Mouse (Mus musculus) testis, adult 10 weeks (tissue): Measurements from ENCODE around the gene Kcnq4. TPM values are rescaled to one million over a fixed set of nuclear protein-coding genes. Genes with fewer than 3 reads are reported as not detected.

ENCODE experiments used
- polyA plus RNA-seq: library from polyadenylated mRNA; stranded (reverse); fragments of 350-450 nt; fragmentation: Illumina TruSeq; extraction: RNeasy Lipid Tissue Mini Kit (QIAGEN cat#74804); gene quantifications from one replicate; pipeline ENCODE4 v1.2.3, GENCODE M21; 2014; ENCODE audit warnings: low read depth, low replicate concordance

Kcnq4 gene
- polyA plus RNA-seq: not detected

GRCm38 (mm10) chr4:120747941-120748866, at the start of gene Kcnq4:
TSS of gene Kcnq4 (minus strand) at chr4:120748612.

GRCm38 (mm10) chr4:120666358-120667024, 81.9 kb downstream of the Kcnq4 start, which contains the start of gene Cited4:
TSS of gene Cited4 (plus strand) at chr4:120666572.

Other genes starting within 250 kb of the Kcnq4 start
- gene Slfnl1, start 216.4 kb downstream of the Kcnq4 start, polyA plus RNA-seq: 10.5 TPM
- gene Ctps, start 178.3 kb downstream of the Kcnq4 start, polyA plus RNA-seq: 17.2 TPM
- not detected for gene Gm8439, start 159.9 kb downstream of the Kcnq4 start, polyA plus RNA-seq
- gene Cited4, start 82.0 kb downstream of the Kcnq4 start, polyA plus RNA-seq: not detected
- 11.8 TPM for gene Nfyc, start 83.0 kb upstream of the Kcnq4 start, polyA plus RNA-seq
- gene Rims3, start 106.2 kb upstream of the Kcnq4 start, polyA plus RNA-seq: 0.95 TPM
- gene Exo5, start 176.4 kb upstream of the Kcnq4 start, polyA plus RNA-seq: 6.2 TPM
- gene Zfp69, start 203.1 kb upstream of the Kcnq4 start, polyA plus RNA-seq: 2.3 TPM